Mouse (Mus musculus): ENCODE measurements at regions not wholly inside any gene's neighbourhood (a gene's known extent, or its start where the extent isn't known, plus 50 kb on each side); places are given as distances from the start of the nearest gene placed in this dataset.

DNA sequence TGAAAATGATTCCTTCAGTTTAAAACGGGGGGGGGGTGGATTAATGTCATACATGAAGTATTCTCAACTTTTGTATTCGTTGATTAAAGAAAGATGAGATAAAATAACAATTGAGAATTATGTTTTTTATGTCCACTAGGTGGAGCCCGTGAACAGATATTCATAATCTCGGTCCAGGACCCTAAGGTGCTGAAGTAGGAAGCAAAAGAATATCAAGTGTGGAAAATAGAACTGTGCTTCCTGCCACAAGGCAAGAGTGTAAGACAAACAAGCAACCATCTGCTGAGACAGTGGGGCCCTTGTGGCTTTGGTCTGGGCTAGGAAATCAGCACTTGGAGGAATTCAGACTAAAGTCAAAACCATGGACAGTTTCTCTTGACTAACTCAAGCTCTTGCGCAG, 50.9 kb upstream of the Kap start:
- peak; percentile 67 for DNase-seq (ENCODE audit: low read depth)

DNA sequence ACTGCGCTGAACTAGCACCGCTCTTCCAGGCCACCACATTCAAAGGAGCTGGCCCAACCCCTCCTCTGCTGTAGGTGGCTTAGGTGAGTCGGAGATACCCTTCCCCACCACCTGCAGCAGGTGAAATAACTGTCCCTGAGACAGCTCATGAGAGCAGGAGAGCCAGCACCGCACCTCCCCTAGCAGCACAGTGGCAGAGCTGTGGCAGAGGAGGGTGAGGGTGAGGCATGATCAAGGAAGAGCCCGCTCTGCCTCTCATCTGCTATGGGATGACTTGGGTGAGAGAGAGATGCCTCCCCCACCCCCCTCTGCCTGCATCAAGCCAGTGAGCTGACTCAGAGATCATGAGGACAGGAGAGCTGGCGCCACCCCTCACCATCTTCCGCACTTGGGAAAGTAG, 81.1 kb upstream of the Kap start:
- DNase-seq (ENCODE audit: low read depth) = no peak

DNA sequence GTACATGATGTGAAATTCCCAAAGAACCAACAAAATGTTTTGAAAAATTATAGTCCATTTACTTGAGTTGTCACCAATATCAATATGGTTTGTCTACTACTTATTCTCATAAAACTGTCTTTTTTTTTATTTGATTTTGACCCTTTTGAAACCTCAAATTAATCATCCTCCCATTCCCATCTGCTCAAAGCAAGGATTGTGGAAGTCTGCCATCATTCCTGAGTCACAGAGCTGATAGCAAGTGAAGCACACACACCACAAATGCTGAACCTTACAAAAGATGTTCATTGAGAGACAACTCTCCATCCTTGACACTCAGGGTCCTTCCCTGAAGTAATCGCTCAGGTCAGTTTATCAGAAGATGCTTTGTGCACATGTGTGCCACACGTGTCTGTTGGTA, 82.1 kb upstream of the Kap start:
- no peak for DNase-seq (ENCODE audit: low read depth)

DNA sequence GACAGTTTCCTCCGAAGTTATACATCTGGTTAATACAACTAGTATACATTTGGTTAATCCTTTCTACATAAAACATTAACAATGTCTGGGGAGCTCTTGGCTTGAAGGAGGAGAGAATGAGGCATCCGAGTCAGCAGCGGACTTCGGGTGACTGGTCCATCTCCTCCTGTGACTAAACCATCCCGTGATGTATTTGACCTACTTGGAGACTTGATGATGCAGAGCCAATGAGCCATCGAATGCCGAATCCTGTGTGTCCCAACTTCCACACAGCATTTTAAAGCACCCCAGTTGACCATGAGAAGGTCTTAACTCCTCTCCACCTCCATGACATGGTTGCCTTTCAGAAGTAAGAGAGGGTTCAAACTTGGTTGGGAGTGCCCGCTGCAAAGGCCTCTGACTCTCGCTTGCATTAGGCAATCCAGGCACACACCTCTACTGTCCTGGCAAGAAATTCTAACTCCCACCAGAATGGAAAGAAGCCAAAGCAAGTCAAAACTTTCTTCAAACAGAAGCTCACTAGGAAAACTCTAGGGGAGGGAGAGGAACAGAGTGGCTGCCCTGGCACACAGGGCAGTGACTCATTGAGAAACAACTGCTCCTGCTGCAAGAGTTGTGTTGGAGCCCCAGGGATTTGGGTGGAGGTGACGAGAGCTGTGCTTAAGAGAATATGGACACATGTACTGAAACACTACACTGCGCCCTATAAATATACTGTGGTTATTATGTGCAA, 75.4 kb upstream of the Etv6 start:
- no peak for DNase-seq (ENCODE audit: low read depth)

DNA sequence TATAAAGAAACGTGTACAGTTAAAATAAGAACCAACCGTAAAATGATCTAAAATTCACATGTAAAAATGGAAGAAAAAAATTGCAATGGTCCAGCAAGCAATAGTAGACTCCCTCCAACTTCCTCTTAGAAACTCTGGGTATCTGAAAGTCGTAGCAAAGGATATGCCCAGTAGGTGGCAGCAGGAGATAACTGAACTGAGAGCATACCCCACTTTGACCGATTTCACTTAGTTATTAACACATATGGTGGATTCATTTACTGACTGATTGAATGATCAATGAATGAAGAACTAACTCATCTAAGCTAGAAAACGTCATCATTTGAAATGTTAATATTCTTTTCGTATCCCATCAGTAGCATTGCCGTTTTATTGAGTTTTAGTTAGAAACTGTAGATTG, 74.8 kb upstream of the Etv6 start:
- DNase-seq (ENCODE audit: low read depth) = peak; percentile 88

DNA sequence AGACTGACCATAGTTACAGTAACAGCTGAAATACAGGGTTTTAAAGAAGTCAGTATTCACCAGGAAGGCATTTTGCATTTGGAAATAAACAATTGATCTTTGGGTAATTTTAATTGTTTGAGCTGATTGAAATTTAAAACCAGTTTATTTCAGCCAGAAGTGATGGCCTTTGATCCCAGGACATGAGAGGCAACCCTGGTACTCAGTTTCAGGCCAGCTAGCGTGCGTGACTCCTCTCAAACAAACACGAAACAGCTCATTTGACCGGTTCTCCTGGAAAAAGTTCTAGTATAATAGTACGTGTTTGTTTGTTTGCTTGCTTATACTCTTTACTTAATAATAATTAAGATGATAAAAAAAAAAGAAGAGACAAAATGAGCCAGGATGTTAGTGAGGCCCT, 72.9 kb upstream of the Etv6 start:
- no peak for DNase-seq (ENCODE audit: low read depth)

DNA sequence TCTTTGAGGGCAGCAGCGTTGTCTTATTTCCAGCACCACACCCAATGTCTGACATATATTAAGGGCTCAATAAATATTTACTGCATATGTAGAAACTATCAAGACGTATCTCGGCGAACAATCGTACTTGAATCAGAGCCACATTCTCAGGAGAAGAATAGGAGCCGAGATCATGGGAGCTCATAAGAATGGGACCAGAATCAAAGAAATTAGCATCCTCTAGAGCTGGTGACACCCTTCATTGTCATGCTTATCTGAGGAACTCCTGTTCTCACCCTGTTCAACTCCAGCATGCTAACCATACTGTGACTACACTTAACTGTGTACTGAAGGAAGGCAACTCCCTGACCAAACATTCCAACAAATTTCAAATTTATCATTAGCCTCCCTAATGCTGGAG, 72.2 kb upstream of the Etv6 start:
- DNase-seq (ENCODE audit: low read depth) = no peak

DNA sequence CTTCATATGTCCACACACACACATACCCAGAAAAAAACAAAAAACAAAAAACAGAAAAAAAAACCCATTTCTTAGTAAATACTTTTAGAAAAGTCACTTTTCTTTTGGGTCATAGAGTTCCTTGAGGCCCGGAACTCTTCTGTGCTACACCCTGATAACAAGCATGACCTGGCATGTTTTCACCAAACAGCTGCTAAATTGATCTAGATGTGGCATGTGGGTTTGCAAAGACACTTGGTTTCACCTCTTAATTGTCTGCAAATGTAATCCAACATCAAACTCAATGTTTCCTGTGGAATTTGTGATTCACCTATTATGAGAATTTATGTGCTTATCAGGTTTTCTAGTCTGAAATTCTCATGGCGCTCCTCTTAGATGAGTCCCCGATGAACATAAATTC, 68.2 kb upstream of the Etv6 start:
- no peak for DNase-seq (ENCODE audit: low read depth)

DNA sequence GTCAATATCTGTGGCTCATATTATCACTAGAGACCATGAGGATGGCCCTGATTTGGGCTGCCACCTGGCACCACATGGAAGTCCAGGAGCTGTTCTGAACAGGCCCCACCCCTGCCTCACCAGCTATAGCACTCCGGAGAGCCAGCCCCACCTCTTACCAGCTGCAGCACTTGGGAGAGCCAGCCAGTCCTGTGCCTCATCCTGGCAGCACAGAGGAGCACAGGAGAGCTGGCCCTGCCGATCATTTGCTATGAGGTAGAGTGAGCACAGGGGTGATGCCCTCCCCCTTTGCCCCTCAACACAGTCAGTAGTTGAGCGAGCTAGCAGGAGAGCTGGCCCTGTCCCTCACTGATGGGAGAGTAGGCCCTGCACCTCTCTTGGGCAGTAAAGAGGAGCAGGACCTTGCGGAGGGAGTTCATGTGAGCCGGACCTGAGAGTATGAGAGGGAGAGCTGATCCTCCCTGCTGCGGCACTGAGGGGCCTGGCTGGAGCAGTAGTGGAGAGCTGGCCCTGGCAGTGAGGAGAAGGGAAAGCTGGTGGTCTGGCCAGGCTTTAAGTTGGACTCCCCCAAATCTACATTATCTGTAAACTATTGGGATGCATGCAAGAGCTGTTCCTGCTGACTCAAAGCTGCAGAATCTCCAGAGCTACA, 63.3 kb upstream of the Etv6 start:
- DNase-seq (ENCODE audit: low read depth) = no peak

DNA sequence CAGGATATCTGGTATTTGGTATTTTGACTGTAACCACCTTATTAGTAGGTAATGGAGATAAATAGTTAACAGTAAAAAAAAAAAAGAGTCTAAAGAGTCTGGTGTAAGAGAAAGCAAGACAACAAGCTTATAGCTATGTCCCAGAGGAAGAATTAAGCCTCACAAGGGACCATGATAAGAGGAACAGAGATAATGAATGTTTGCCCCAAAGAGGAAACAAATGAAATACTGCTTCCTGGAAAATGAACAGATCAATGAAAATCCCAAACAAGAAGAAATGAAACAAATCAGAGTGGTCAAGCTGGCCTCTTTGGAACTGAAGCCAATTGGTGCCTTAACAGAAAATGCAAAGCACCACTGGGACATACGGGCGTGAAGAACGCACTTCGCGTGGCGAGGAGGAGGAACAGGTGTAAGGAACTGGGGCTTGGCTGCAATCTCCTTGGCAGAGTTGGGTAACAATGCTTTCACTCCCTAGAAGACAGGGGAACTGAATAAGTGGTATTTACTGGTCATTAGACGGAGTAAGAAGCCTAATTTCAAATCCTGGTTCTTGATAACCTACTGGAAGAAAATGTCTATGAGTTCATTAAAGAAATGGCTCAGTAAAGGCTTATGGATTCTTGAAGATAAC, 62.2 kb upstream of the Etv6 start:
- no peak for DNase-seq (ENCODE audit: low read depth)

DNA sequence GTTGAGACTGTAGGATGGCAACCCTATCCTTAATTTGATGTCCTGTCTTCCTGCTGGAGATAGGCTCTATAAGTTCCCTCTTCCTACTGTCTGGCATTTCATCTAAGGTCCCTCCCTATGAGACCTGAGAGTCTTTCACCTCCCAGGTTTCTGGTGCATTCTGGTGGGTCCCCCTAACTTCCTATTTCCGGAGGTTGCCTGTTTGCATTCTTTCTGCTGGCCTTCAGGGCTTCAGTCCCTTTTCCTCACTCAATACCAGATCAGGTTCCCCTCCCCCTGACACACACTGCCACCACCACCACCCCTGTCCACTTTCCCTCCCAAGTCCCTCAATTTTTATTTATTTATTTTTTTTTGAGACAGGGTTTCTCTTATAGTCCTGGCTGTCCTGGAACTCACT, 59.5 kb upstream of the Etv6 start:
- no peak for DNase-seq (ENCODE audit: low read depth)

DNA sequence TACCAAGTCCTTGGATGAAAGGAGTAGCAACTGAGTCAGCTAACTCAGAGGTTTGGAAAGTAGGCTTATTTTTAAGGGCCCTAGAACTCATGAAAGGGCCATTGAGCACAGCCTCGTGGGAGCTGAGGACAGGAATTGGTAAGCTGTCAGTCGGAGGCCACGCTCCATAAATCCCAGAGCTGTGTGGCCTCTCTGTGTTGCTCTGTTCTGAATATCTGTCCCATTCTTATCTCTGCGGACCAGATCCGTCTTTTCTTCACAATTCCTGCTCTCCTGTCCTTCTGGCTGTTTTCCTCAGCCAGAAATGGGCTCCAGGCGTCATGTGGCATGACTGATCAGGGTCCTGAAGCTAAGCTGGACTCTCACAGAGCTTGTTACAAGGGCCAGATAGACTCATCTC, 58.6 kb upstream of the Etv6 start:
- no peak for DNase-seq (ENCODE audit: low read depth)

DNA sequence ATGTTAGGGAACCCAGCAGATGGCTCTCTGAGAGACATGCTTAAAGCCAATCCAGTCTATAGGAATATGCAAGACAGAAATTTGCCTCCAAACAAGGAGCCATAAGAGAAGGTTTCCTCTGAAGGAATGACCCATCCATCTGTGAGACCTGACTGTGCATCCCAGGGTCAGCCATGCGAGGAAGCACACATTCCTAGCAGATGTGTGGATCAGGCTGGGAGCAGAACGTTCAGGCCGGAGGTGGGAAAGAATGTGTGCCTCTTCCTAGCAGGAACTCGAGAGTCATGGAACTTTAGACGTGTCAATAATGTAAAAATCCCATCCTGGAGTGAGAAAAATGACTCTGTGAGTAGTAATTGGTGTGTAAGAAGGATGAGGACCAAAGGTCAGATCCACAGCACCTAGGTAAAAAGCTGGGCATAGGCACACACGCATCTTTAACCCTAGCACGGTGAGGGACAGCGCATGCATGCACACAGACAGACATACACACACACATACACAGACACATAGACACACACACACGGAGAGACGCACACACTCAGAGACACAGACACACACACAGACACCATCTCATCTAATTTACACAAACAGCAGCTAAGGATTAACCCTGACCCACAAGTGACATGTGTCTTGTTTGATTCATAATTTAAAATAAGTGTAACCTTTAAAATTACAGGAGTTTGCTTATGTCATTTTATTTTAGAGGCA, 51.5 kb upstream of the Etv6 start:
- no peak for DNase-seq (ENCODE audit: low read depth)

DNA sequence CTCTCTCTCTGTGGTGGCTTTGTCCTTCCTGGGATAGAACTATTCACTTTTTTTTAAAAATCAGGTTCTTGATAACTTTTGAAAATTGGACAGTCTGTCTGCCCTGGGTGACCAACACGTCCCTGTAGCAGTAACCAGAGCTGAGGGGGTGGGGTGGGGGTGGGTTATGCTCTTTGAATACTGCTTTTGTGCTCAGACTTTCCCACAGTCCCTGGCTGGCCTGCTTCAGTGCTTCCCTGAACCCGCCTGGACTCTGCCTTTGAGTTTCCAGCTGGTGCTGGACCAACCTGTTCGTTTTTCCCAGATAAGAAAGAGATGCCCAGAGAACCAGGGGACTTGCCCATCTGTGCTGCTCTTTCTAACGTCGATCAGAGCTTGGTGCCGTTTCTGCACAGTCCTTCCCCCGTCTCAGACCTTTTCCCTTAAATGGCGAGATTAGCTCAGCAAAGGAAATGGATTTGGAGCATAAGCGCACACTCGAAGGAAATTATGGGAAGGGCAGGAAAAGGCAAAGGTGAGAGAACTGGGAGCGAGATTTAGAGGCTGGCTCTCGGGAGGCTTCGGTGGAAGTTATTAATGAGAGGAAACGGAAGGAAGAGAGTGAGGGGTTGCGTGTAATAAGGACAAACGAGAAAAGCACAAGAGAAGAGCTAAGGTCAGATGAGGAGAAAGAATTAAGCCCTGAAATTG, 50.7 kb upstream of the Etv6 start:
- no peak for DNase-seq (ENCODE audit: low read depth)
